Mouse (Mus musculus): ENCODE data around the gene Zfp54. TPM values are rescaled to one million over a fixed set of nuclear protein-coding genes. Genes with fewer than 3 reads are reported as not detected.
A peak's percentile ranks its signal among the peaks of the same experiment; 100 is the strongest.

Gene Zfp54
- polyA plus RNA-seq, 1 experiment = 4.2 TPM

- no peaks in the 10 kb centered on the region; the same call in 1 of the 2 replicates for H3K36me3 ChIP-seq (ENCODE audit: control insufficient read depth, insufficient read depth, low read length, poor library complexity, severe bottlenecking)
- H3K9me3 ChIP-seq (replicated peaks; ENCODE audit: control insufficient read depth, insufficient read depth, low read length, poor library complexity, severe bottlenecking) = no peaks in the 10 kb centered on the region
- H3K4me3 ChIP-seq (ENCODE audit: low read depth, low read length) = peak overlapping the region; percentile 92
- H3K27ac ChIP-seq (ENCODE audit: insufficient read depth, low read length) = 0 out of 2 replicates have a peak overlapping the region, but pooled peaks have one; percentile 14
- H3K9ac ChIP-seq (ENCODE audit: low read depth, poor library complexity, severe bottlenecking) = peak overlapping the region; percentile 40
- TF ChIP-seq EP300 (IDR thresholded peaks at IDR 0.05; ENCODE audit: insufficient read depth, low read depth, low read length) (no peak), POLR2A (IDR thresholded peaks at IDR 0.05; ENCODE audit: insufficient read depth, low read length) (no peak), CTCF (IDR thresholded peaks at IDR 0.05; ENCODE audit: low read depth, low read length) (no peak)
- no peaks in the 10 kb centered on the region for H3K4me1 ChIP-seq (ENCODE audit: control insufficient read depth, insufficient read depth, low read length)
- no peaks in the 10 kb centered on the region; the same call in 1 of the 2 replicates for H3K27me3 ChIP-seq (ENCODE audit: control insufficient read depth, insufficient read depth, low read length, poor library complexity, severe bottlenecking)
These were observed 26.6 kb downstream of the Zfp54 start for GRCm38 (mm10) chr17:21449669-21450068.

- Histone ChIP-seq H3K36me3 (ENCODE audit: control insufficient read depth, insufficient read depth, low read length, poor library complexity, severe bottlenecking) (no peaks in the 10 kb centered on the region; the same call in 1 of the 2 replicates), H3K27ac (ENCODE audit: insufficient read depth, low read length) (peak within 1 kb of the TSS; percentile 90), H3K9ac (ENCODE audit: low read depth, poor library complexity, severe bottlenecking) (peak within 1 kb of the TSS; percentile 40), H3K27me3 (ENCODE audit: control insufficient read depth, insufficient read depth, low read length, poor library complexity, severe bottlenecking) (no peaks in the 10 kb centered on the region; the same call in 1 of the 2 replicates), H3K9me3 (replicated peaks; ENCODE audit: control insufficient read depth, insufficient read depth, low read length, poor library complexity, severe bottlenecking) (no peaks in the 10 kb centered on the region), H3K4me3 (ENCODE audit: low read depth, low read length) (peak within 1 kb of the TSS; percentile 92), H3K4me1 (ENCODE audit: control insufficient read depth, insufficient read depth, low read length) (no peaks in the 10 kb centered on the region)
- TF ChIP-seq EP300 (IDR thresholded peaks at IDR 0.05; ENCODE audit: insufficient read depth, low read depth, low read length) (0 out of 2 replicates have a peak, but pooled peaks have one; percentile 21), POLR2A (IDR thresholded peaks at IDR 0.05; ENCODE audit: insufficient read depth, low read length) (peak; percentile 53), CTCF (IDR thresholded peaks at IDR 0.05; ENCODE audit: low read depth, low read length) (no peak)
These were observed 27.2 kb downstream of the Zfp54 start, which contains the start of gene Zfp51 for GRCm38 (mm10) chr17:21450138-21450704. TSS of gene Zfp51 (plus strand) at chr17:21450374.

- H3K4me1 ChIP-seq (ENCODE audit: control insufficient read depth, insufficient read depth, low read length) = no peaks in the 10 kb centered on the region
- no peak overlapping the region for H3K4me3 ChIP-seq (ENCODE audit: low read depth, low read length)
- no peaks in the 10 kb centered on the region for H3K27me3 ChIP-seq (ENCODE audit: control insufficient read depth, insufficient read depth, low read length, poor library complexity, severe bottlenecking)
- no peak overlapping the region for H3K9ac ChIP-seq (ENCODE audit: low read depth, poor library complexity, severe bottlenecking)
- H3K9me3 ChIP-seq (replicated peaks; ENCODE audit: control insufficient read depth, insufficient read depth, low read length, poor library complexity, severe bottlenecking) = no peaks in the 10 kb centered on the region; the same call in 1 of the 2 replicates
- no peak overlapping the region for H3K27ac ChIP-seq (ENCODE audit: insufficient read depth, low read length)
- peaks cover 11% of the 10 kb centered on the region for H3K36me3 ChIP-seq (ENCODE audit: control insufficient read depth, insufficient read depth, low read length, poor library complexity, severe bottlenecking)
- no peak for TF ChIP-seq POLR2A (IDR thresholded peaks at IDR 0.05; ENCODE audit: insufficient read depth, low read length)
These were observed 40.5 kb downstream of the Zfp54 start for GRCm38 (mm10) chr17:21463550-21463949.

- Histone ChIP-seq H3K36me3 (ENCODE audit: control insufficient read depth, insufficient read depth, low read length, poor library complexity, severe bottlenecking) (no peaks in the 10 kb centered on the region), H3K9me3 (replicated peaks; ENCODE audit: control insufficient read depth, insufficient read depth, low read length, poor library complexity, severe bottlenecking) (no peaks in the 10 kb centered on the region), H3K27me3 (ENCODE audit: control insufficient read depth, insufficient read depth, low read length, poor library complexity, severe bottlenecking) (no peaks in the 10 kb centered on the region), H3K4me3 (ENCODE audit: low read depth, low read length) (no peak overlapping the region), H3K27ac (ENCODE audit: insufficient read depth, low read length) (no peak overlapping the region), H3K9ac (ENCODE audit: low read depth, poor library complexity, severe bottlenecking) (no peak overlapping the region), H3K4me1 (ENCODE audit: control insufficient read depth, insufficient read depth, low read length) (peaks cover 4% of the 10 kb centered on the region)
- TF ChIP-seq POLR2A (IDR thresholded peaks at IDR 0.05; ENCODE audit: insufficient read depth, low read length) = no peak
- TF ChIP-seq EP300 (IDR thresholded peaks at IDR 0.05; ENCODE audit: insufficient read depth, low read depth, low read length) = no peak
- no peak for TF ChIP-seq CTCF (IDR thresholded peaks at IDR 0.05; ENCODE audit: low read depth, low read length)
These were observed 49.1 kb downstream of the Zfp54 start for GRCm38 (mm10) chr17:21472032-21472652.

- Histone ChIP-seq H3K27ac (ENCODE audit: insufficient read depth, low read length) (peak overlapping the region; percentile 36; the same call in 1 of the 2 replicates), H3K36me3 (ENCODE audit: control insufficient read depth, insufficient read depth, low read length, poor library complexity, severe bottlenecking) (no peaks in the 10 kb centered on the region), H3K4me3 (ENCODE audit: low read depth, low read length) (no peak overlapping the region), H3K27me3 (ENCODE audit: control insufficient read depth, insufficient read depth, low read length, poor library complexity, severe bottlenecking) (no peaks in the 10 kb centered on the region), H3K9ac (ENCODE audit: low read depth, poor library complexity, severe bottlenecking) (no peak overlapping the region), H3K9me3 (replicated peaks; ENCODE audit: control insufficient read depth, insufficient read depth, low read length, poor library complexity, severe bottlenecking) (no peaks in the 10 kb centered on the region), H3K4me1 (ENCODE audit: control insufficient read depth, insufficient read depth, low read length) (peaks cover 4% of the 10 kb centered on the region)
- TF ChIP-seq CTCF (IDR thresholded peaks at IDR 0.05; ENCODE audit: low read depth, low read length) (no peak), POLR2A (IDR thresholded peaks at IDR 0.05; ENCODE audit: insufficient read depth, low read length) (no peak), EP300 (IDR thresholded peaks at IDR 0.05; ENCODE audit: insufficient read depth, low read depth, low read length) (no peak)
These were observed 49.8 kb downstream of the Zfp54 start for GRCm38 (mm10) chr17:21472653-21473307.
